27 mouse cellular contexts compared by ENCODE assay signal in the genomic region with DNA sequence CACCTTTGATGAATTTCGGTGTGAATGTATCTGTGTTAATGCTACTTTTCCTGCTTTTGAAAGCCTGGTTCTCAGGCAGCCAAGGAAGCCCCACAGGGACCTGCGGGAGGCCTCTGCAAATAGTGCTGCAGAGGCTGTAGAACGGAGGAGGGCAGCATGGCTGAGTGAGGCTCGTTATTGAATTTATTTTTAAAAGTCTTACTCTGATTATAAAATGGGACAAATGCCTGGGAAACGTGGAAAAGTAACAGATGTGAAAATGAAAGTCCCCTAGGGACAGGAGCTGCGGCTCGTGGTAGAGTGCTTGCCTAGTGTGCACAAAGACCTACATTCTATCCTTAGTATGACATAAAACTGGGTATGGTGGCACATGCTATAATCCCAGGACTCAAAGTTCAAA. TPM values are rescaled to one million over a fixed set of nuclear protein-coding genes. Genes with fewer than 3 reads are reported as not detected.
DNase-seq lines count a peak whose midpoint lies in the region; ATAC-seq and TF ChIP-seq lines count a peak whose summit lies in the region.
"Had no signal": no experiment of that assay in that cellular context is flagged by ENCODE, and none has a peak within 500 bp of the region (broad histone marks: within the 10 kb centered on the region; RNA-seq: fewer than 3 reads in every experiment).

No protein-coding gene starts in this region.

- no peak for TF ChIP-seq EP300 in heart, postnatal 0 days (IDR thresholded peaks at IDR 0.05; ENCODE audit: low read depth)

- H3K9ac ChIP-seq in heart, postnatal 0 days (replicated peaks; ENCODE audit: low read depth, low read length) = no peak overlapping the region
- H3K9ac ChIP-seq: forebrain, embryonic 15.5 days; heart, embryonic 15.5 days; hindbrain, embryonic 15.5 days; kidney, embryonic 15.5 days; liver, embryonic 15.5 days had no signal

- 56% methylated on average over 7 of the region's 7 CpGs for WGBS in heart, postnatal 0 days
- 90% methylated on average over 7 of the region's 7 CpGs for WGBS in thymus, adult 2 months

- peaks cover 14% of the 10 kb centered on the region; the same call in 1 of the 2 replicates for H3K9me3 ChIP-seq in heart, postnatal 0 days (replicated peaks; ENCODE audit: control insufficient read depth, low read length)
- H3K9me3 ChIP-seq: forebrain, embryonic 15.5 days; liver, embryonic 15.5 days had no signal

- ATAC-seq in heart, postnatal 0 days (ENCODE audit: insufficient read depth, low read depth) = no peak
- no peak for ATAC-seq in inflammation-experienced regulatory T-cells, adult 6 months
- ATAC-seq: CD4-positive, CD25-positive, alpha-beta regulatory T cell, adult 4 months; forebrain, embryonic 15.5 days; midbrain, embryonic 16.5 days had no signal

- TF ChIP-seq POLR2A in thymus, adult 2 months (IDR thresholded peaks at IDR 0.05; ENCODE audit: control insufficient read depth, extremely low read depth, insufficient read depth, low read length, poor library complexity) = no peak

- no peaks in the 10 kb centered on the region for H3K36me3 ChIP-seq in heart, postnatal 0 days (replicated peaks; ENCODE audit: control insufficient read depth, insufficient read depth, low read length)
- no peaks in the 10 kb centered on the region for H3K36me3 ChIP-seq in thymus, adult 2 months (ENCODE audit: control insufficient read depth, insufficient read depth, low read length)
- H3K36me3 ChIP-seq: forebrain, embryonic 15.5 days; heart, embryonic 10.5 days; heart, embryonic 15.5 days; hindbrain, embryonic 15.5 days; kidney, embryonic 15.5 days; liver, embryonic 15.5 days had no signal

- no peak overlapping the region for H3K4me3 ChIP-seq in heart, postnatal 0 days (ENCODE audit: low read depth, low read length)
- H3K4me3 ChIP-seq in thymus, adult 2 months (ENCODE audit: control insufficient read depth, insufficient read depth, low read length) = no peak overlapping the region
- H3K4me3 ChIP-seq: forebrain, embryonic 15.5 days; heart, embryonic 10.5 days; heart, embryonic 15.5 days; hindbrain, embryonic 15.5 days; kidney, embryonic 15.5 days; liver, embryonic 15.5 days had no signal

- no peak for TF ChIP-seq CTCF in heart, postnatal 0 days (IDR thresholded peaks at IDR 0.05; ENCODE audit: low read depth)
- TF ChIP-seq CTCF in thymus, adult 2 months (IDR thresholded peaks at IDR 0.05; ENCODE audit: borderline replicate concordance, control insufficient read depth, extremely low read depth, insufficient read depth, low read length, poor library complexity) = no peak

- H3K4me2 ChIP-seq in heart, postnatal 0 days (ENCODE audit: low read depth, low read length) = no peak overlapping the region
- H3K4me2 ChIP-seq: forebrain, embryonic 15.5 days; heart, embryonic 15.5 days; hindbrain, embryonic 15.5 days; kidney, embryonic 15.5 days; liver, embryonic 15.5 days; midbrain, embryonic 11.5 days had no signal

- no peaks in the 10 kb centered on the region for H3K27me3 ChIP-seq in heart, postnatal 0 days (ENCODE audit: control insufficient read depth, insufficient read depth, low read length)
- H3K27me3 ChIP-seq in thymus, adult 2 months (ENCODE audit: control insufficient read depth, insufficient read depth, low read length) = no peaks in the 10 kb centered on the region
- H3K27me3 ChIP-seq: forebrain, embryonic 15.5 days; heart, embryonic 15.5 days; hindbrain, embryonic 15.5 days; kidney, embryonic 15.5 days; liver, embryonic 15.5 days had no signal

- H3K27ac ChIP-seq in heart, postnatal 0 days (ENCODE audit: low read depth) = no peak overlapping the region
- H3K27ac ChIP-seq in thymus, adult 2 months (ENCODE audit: control insufficient read depth, insufficient read depth, low read length) = no peak overlapping the region
- H3K27ac ChIP-seq: forebrain, embryonic 15.5 days; heart, embryonic 10.5 days; heart, embryonic 15.5 days; hindbrain, embryonic 15.5 days; kidney, embryonic 15.5 days; liver, embryonic 15.5 days had no signal

- H3K4me1 ChIP-seq in heart, postnatal 0 days (ENCODE audit: control insufficient read depth, insufficient read depth) = no peaks in the 10 kb centered on the region
- H3K4me1 ChIP-seq in thymus, adult 2 months (replicated peaks; ENCODE audit: control insufficient read depth, insufficient read depth, low read length) = peaks cover 16% of the 10 kb centered on the region
- H3K4me1 ChIP-seq: forebrain, embryonic 15.5 days; heart, embryonic 15.5 days; hindbrain, embryonic 15.5 days; kidney, embryonic 15.5 days had no signal

- DNase-seq in heart, postnatal 0 days (ENCODE audit: low spot score) = peak; percentile 5
- DNase-seq in heart, postnatal 4 days = no peak
- DNase-seq in right cerebral cortex, adult 18-20 months = peak; percentile 51
- DNase-seq in right cerebral cortex, postnatal 4 days = no peak
- peak; percentile 44 to 57 for DNase-seq in right cerebral cortex, adult 2 months (ENCODE audit: low spot score in 2 of 2)
- no peak for DNase-seq in thymus, adult 2 months
- DNase-seq: adrenal gland, postnatal 25 days; cerebellum, adult 18-20 months; cerebellum, postnatal 14 days; gastrocnemius, postnatal 25 days; heart, adult 11 months; kidney, adult 18-20 months; kidney, postnatal 25 days; lung, postnatal 36 days; spleen, adult 18-20 months; thymus, adult 18-20 months; thymus, postnatal 36 days had no signal

RNA-seq across cellular contexts. Expression of gene Dusp5, which starts 59.7 kb away (rescaled TPM):
- 15.9 and 20.8 TPM in 2 replicates for total RNA-seq in heart, postnatal 0 days (2014; rRNA removed; ENCODE audit: low replicate concordance)
- polyA plus RNA-seq in heart, postnatal 0 days (2015; fragmentation: Nextera tagmentation; extraction: Ambion mirVana) = 8.0 and 9.6 TPM in 2 replicates
- total RNA-seq in heart, postnatal 4 days (2021) = 10 to 100 TPM; 18.7 to 20.7 TPM
- polyA plus RNA-seq in thymus, adult 2 months (2012; rRNA removed) = 46.7 and 57.6 TPM in 2 replicates
- 10 to 100 TPM in 1 of 3 experiments, 1 to 10 TPM in 2; 5.8 to 13.8 (median 6.4) TPM for polyA plus RNA-seq in inflammation-experienced regulatory T-cells, adult 6 months (2017; shearing (Covaris generic))

Comparison
In these comparisons a context has a peak if more than half of its experiments do, and no peak if none do; other contexts are left out.
1. DNase-seq: peak in heart, postnatal 0 days (single experiment), right cerebral cortex, adult 18-20 months (single experiment) and right cerebral cortex, adult 2 months (2 of 2); none in heart, postnatal 4 days (single experiment), right cerebral cortex, postnatal 4 days (single experiment) and thymus, adult 2 months (single experiment).